Mouse (Mus musculus): ENCODE data around the gene Hydin.

- TF ChIP-seq POLR2A (IDR thresholded peaks at IDR 0.05; ENCODE audit: borderline replicate concordance, extremely low read depth, low read depth, low read length) (no peak), CTCF (IDR thresholded peaks at IDR 0.05; ENCODE audit: insufficient read depth, low read length) (no peak)
Observed at GRCm38 (mm10) chr8:110218511-110218910, 48.3 kb upstream of the Hydin start.
